Mouse (Mus musculus) large intestine, adult 2 months (tissue): ENCODE data around the gene Hesx1. TPM values are rescaled to one million over a fixed set of nuclear protein-coding genes. Genes with fewer than 3 reads are reported as not detected.
"Not testable (repeated sequence)": the region's sequence is repeated elsewhere in the genome, so short reads cannot be mapped to it uniquely, and the experiment has no call there.

Source experiments
- DNase-seq: peaks from one replicate; pipeline ENCODE4 v3.0.0-alpha.2; 2012; ENCODE audit warnings: low read depth, low spot score
- WGBS: fragments of 180-500 bp; shearing (Covaris S2); methylation state at CpG from one replicate; pipeline ENCODE4 v1.1.7; 2018; 5-methylcytosine and 5-hydroxymethylcytosine counted together
- polyA plus RNA-seq: library from polyadenylated mRNA; depleted of rRNA; stranded (reverse); fragments of >200 nt; gene quantifications from 2 replicates; pipeline ENCODE4 v1.2.3, GENCODE M21; 2012; rRNA removed

Gene Hesx1
- not detected in 2 replicates for polyA plus RNA-seq

DNA sequence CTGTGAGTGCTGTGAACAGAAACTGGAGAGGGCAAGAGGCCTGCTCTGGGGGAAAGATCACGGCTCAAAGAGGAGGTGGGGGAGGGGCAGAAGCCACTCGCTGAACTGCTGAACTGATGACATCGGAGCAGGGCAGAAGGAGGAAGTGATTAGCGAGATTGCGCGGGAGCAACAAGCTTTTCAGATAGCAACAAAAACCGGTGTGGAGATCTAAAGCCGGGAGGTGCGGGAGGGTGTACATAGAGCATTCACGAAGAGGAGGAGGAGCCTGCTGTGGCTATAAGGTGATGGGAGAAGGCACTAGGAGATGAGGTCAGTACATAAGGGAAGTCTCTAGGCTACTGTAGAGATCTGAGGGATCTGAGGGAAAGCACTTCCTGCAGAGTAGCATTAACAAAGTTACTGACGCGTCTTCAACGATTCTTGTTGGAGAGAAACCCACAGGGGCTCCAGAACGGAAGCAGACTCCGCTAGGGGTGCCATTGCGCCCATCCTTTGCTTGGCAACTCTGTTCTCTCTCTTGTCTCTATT is at the start of gene Hesx1:
Gene Hesx1 (plus strand): TSS at position 206 of the 531 bp plus-strand sequence.
- WGBS = 7% methylated on average over 16 of the region's 16 CpGs
- DNase-seq = no peak

GRCm38 (mm10) chr14:26956139-26956538 is 38.1 kb upstream of the Hesx1 start:
- 95% methylated on average over 2 of the region's 2 CpGs for WGBS
- DNase-seq = not testable (repeated sequence)

DNA sequence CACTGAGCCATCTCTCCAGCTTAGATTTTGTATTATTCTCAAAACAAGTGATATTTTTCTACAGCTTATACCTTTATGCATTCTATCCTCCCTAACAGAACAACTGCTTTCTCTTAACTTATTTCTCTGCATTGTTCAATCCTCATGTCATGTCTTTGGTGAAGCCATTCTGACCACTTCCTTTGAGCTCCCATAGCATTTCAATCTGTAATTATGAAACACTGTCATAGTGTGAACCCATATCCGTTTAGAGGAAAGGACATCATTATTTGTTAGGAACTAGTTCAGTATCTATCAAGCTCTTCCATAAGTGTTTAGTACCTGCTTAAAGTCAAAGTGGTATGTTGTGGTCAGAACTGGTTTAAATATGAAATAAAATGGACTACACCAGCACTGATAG is 33.7 kb upstream of the Hesx1 start:
- DNase-seq = no peak
- WGBS = 79% methylated on average over 1 of the region's 1 CpGs

- no peak for DNase-seq
- WGBS = 22% methylated on average over 3 of the region's 3 CpGs
Measured at GRCm38 (mm10) chr14:26969164-26969563, 25.1 kb upstream of the Hesx1 start.

DNA sequence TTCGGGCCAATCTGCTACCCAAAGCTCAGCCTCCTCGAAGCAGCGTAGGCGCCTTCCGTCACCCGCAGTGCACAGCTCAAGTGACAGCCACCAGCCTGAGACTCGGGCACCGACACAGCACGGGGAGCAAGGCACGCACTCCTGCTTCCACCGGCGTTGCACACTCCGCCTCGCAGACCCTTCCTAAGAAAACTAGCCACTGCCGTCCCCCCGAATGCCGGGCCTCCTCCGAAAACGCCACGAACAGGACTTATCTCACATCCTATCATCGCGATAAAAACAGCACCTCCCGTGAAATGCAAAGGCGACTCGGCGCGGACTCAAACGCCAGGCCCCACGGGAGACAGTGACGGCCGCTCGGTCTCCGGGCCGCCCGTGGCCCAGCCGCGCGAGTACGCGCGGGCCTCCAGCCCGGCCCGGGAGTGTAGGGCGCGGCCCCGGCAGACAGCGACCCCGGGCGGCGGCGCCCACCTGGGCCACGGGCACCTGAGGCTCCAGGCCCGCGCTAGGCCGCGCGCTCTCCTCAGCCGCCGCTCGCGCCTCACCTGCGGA is 24.3 kb upstream of the Hesx1 start:
- DNase-seq = no peak
- WGBS = under 1% methylated on average over 62 of the region's 62 CpGs

- no peak for DNase-seq
- under 1% methylated on average over 53 of the region's 53 CpGs for WGBS
Measured at GRCm38 (mm10) chr14:26970439-26970932, 23.7 kb upstream of the Hesx1 start.

- DNase-seq = no peak
- 18% methylated on average over 10 of the region's 10 CpGs for WGBS
Measured at GRCm38 (mm10) chr14:26971106-26971789, 23.0 kb upstream of the Hesx1 start, which contains the start of gene Appl1. TSS of gene Appl1 (minus strand) at chr14:26971232.

DNA sequence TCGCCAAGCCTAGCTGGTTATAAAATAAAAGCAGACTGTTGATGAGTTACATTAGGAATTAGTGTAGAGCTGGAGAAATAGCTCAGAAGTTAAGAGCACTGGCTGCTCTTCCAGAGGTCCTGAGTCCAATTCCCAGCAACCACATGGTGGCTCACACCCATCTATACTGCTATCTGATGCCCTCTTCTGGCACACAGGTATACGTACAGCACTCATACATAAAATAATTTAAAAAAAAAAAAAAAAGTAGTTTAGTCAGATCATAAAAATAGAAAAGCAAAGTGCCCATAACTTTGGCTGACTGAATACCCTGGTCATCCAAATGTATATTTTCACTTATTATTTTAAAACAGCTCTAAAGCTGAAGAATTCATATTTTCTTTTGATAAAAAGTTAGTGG is 21.1 kb upstream of the Hesx1 start:
- WGBS = 70% methylated on average over 2 of the region's 2 CpGs
- DNase-seq = no peak

DNA sequence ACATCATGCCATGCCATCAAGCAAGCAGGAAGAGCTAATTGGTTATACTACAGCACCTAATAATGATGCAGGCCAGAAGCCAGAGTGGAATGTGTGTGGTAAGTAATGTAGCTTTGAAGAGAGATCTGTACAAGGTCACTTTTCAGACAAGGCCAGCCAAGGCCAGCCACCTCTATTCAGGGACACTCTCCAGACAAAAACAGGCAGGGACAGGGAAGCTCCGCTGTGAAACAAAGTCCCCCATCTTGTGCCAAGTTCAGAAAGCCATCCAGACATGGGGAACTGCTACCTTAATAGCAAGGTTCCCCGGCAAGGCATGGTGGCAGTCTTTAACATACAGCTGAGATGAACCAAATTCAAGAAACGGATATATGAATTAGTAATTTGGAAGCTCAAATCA is 18.7 kb upstream of the Hesx1 start:
- WGBS = 83% methylated on average over 3 of the region's 3 CpGs
- DNase-seq = no peak

DNA sequence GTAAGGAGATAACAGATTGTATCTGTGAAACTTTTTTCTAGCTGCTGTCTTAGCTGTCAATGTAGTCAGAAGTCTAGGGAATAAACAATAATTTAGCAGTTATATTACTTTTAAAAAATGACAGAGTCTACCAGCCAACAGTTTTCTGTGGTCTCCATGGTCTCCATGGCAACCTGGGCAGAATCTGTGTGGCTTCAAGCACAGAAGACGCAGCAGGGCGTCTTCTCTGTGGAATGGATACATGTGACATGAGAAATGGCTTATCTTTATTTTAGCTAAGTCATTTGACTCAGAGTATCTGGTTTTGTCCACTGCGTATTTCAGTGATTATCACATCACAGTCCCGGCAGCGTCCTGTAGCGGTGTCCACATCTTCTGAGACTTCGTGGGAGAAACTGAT is 18.0 kb upstream of the Hesx1 start:
- WGBS = 85% methylated on average over 7 of the region's 7 CpGs

DNA sequence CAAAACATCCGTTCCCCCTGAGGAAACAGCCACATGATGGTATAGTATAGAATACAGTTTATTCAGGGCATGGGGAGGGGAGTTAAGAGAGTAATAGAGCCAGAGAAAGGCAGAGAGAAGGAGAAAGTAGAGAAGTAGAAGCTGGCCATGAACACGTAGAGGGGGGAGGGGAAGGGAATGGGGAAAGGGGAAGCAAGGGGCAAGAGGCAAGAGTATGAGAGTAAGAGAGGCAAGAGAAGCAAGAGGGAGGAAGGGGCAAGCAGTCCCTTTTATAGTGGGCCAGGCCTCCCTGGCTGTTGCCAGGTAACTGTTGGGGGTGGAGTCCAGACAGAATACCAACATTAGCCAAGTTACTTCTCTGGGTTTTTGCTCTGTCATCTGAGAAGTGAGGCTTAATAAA is 16.7 kb upstream of the Hesx1 start:
- DNase-seq = no peak
- 60% methylated on average over 2 of the region's 2 CpGs for WGBS

More for the DNA sequence above, 18.0 kb upstream of the Hesx1 start:
- no peak for DNase-seq

- DNase-seq = no peak
- 71% methylated on average over 3 of the region's 3 CpGs for WGBS
Measured at GRCm38 (mm10) chr14:26979808-26980207, 14.4 kb upstream of the Hesx1 start.

DNA sequence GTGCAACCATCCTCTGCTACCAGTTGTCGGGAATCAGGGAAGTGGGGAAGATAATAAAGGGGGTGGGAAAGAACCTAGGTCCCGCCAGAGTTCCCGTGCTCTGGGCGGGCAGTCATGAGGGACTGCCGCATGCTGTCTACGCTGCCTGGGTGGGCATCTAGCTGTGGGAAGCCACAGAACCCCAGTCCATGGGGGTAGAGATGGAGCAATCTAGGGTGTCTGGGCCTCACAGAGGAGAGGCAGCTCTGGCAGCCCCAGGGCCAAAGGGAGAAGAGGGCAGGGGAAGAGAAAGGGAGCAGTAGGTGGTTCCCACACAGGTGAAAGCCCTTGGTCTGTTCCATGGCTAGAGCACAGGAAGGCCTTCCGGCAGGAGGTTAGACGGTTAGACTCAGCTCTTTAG is 13.2 kb upstream of the Hesx1 start:
- WGBS = 78% methylated on average over 8 of the region's 8 CpGs
- no peak for DNase-seq

GRCm38 (mm10) chr14:26981494-26982149 is 12.6 kb upstream of the Hesx1 start:
- DNase-seq = no peak

DNA sequence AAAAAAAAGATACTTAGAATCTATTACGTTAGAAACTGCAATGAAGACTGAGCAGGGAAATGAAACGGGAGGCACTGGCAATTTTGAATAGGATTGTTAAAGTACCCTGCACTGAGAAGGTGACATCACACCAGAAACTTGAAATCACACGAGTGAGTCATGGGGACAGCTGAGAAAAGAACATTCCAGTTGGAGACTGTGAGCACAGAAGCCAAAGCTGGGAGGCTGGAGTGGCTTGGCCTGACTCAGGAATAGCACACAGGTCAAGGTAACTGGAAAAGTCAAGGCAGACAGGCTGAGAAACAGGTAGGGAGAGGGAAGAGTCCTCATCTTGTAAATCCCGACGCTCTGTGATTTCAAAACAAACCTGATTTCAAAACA is 12.1 kb upstream of the Hesx1 start:
- 62% methylated on average over 5 of the region's 5 CpGs for WGBS

More at GRCm38 (mm10) chr14:26981494-26982149, 12.6 kb upstream of the Hesx1 start:
- WGBS = 68% methylated on average over 5 of the region's 5 CpGs

DNA sequence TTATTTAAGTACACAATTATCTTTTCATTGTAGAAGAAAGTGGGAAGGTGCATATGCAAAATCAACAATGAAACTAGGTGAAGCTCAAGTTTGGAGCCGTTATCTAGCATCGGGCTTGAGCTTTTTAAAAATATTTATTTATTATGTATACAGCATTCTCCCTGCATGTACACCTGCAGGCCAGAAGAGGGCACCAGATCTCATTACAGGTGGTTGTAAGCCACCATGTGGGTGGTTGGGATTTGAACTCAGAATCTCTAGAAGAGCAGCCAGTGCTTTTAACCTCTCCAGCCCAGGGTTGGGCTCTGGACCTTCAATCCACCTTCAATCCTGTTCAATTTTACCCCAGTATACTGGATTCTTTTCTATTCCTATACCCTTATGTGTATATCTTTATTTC is 5.5 kb upstream of the Hesx1 start:
- 47% methylated on average over 2 of the region's 2 CpGs for WGBS

More for the DNA sequence above, 12.1 kb upstream of the Hesx1 start:
- DNase-seq = no peak

GRCm38 (mm10) chr14:26991622-26992021 is 2.6 kb upstream of the Hesx1 start:
- no peak for DNase-seq
- WGBS = 45% methylated on average over 18 of the region's 18 CpGs

More for the DNA sequence above, 5.5 kb upstream of the Hesx1 start:
- DNase-seq = no peak

- no peak for DNase-seq
- 35% methylated on average over 3 of the region's 3 CpGs for WGBS
Measured at GRCm38 (mm10) chr14:26993427-26993826, 789 bp upstream of the Hesx1 start.

GRCm38 (mm10) chr14:26996257-26996656 is 2.0 kb downstream of the Hesx1 start:
- DNase-seq = no peak

DNA sequence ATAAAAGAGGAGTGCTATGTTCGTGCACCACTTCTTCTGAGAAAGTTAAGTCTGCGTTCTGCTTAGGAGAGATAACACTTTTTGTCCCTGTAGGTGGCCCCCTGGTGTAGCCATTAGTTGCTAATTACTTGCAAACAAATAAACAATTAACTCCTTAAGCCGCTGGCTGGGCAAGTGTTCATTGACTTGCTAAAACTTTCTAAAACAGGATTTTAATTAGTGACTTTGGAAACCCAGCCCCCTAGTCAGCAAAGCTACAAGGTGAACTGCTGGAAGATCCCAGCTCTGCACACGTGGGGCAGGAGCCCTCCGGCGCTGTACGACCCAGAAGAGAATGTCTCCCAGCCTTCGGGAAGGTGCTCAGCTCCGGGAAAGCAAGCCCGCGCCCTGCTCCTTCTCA is 6.2 kb downstream of the Hesx1 start:
- 23% methylated on average over 11 of the region's 11 CpGs for WGBS
- DNase-seq = no peak

- 55% methylated on average over 7 of the region's 7 CpGs for WGBS
- no peak for DNase-seq
Measured at GRCm38 (mm10) chr14:27004906-27005305, 10.7 kb downstream of the Hesx1 start.
